Mouse (Mus musculus): Measurements from ENCODE around the gene Slc26a10.

Slc26a10 gene

GRCm38 (mm10) chr10:127147135-127147534, 33.3 kb downstream of the Slc26a10 start:
- no peaks in the 10 kb centered on the region for H3K36me3 ChIP-seq (ENCODE audit: insufficient read depth, low read length)
- TF ChIP-seq POU5F1 (IDR thresholded peaks at IDR 0.05; ENCODE audit: borderline replicate concordance, low read length) (no peak), NANOG (IDR thresholded peaks at IDR 0.05; ENCODE audit: borderline replicate concordance, low read length) (no peak), CTCF (conservative IDR thresholded peaks at IDR 0.05; ENCODE audit: low read length) (no peak)
- H3K27me3 ChIP-seq (ENCODE audit: insufficient read depth, low read length): no peaks in the 10 kb centered on the region
- H3K4me1 ChIP-seq (replicated peaks; ENCODE audit: low read depth, low read length): peaks cover 53% of the 10 kb centered on the region
- H3K4me3 ChIP-seq (replicated peaks; ENCODE audit: low read length): no peak overlapping the region
- peaks cover 10% of the 10 kb centered on the region for H3K9me3 ChIP-seq (ENCODE audit: low read length)

- Histone ChIP-seq H3K36me3 (ENCODE audit: insufficient read depth, low read length) (no peaks in the 10 kb centered on the region), H3K27me3 (ENCODE audit: insufficient read depth, low read length) (no peaks in the 10 kb centered on the region), H3K4me3 (replicated peaks; ENCODE audit: low read length) (no peak overlapping the region), H3K9me3 (ENCODE audit: low read length) (no peaks in the 10 kb centered on the region), H3K4me1 (replicated peaks; ENCODE audit: low read depth, low read length) (peaks cover 65% of the 10 kb centered on the region)
- TF ChIP-seq CTCF (conservative IDR thresholded peaks at IDR 0.05; ENCODE audit: low read length): no peak
- no peak for TF ChIP-seq NANOG (IDR thresholded peaks at IDR 0.05; ENCODE audit: borderline replicate concordance, low read length)
- TF ChIP-seq POU5F1 (IDR thresholded peaks at IDR 0.05; ENCODE audit: borderline replicate concordance, low read length): no peak
These were observed 35.1 kb downstream of the Slc26a10 start for GRCm38 (mm10) chr10:127145303-127145702.

- no peak overlapping the region for H3K4me3 ChIP-seq (replicated peaks; ENCODE audit: low read length)
- H3K36me3 ChIP-seq (ENCODE audit: insufficient read depth, low read length): no peaks in the 10 kb centered on the region
- peaks cover under 1% of the 10 kb centered on the region; the same call in 1 of the 2 replicates for H3K9me3 ChIP-seq (ENCODE audit: low read length)
- H3K4me1 ChIP-seq (replicated peaks; ENCODE audit: low read depth, low read length): peaks cover 65% of the 10 kb centered on the region
- TF ChIP-seq NANOG (IDR thresholded peaks at IDR 0.05; ENCODE audit: borderline replicate concordance, low read length) (no peak), CTCF (conservative IDR thresholded peaks at IDR 0.05; ENCODE audit: low read length) (no peak), POU5F1 (IDR thresholded peaks at IDR 0.05; ENCODE audit: borderline replicate concordance, low read length) (no peak)
- no peaks in the 10 kb centered on the region for H3K27me3 ChIP-seq (ENCODE audit: insufficient read depth, low read length)
These were observed 35.9 kb downstream of the Slc26a10 start for GRCm38 (mm10) chr10:127144536-127144935.

- Histone ChIP-seq H3K4me1 (replicated peaks; ENCODE audit: low read depth, low read length) (peaks cover 62% of the 10 kb centered on the region), H3K9me3 (ENCODE audit: low read length) (peaks cover 4% of the 10 kb centered on the region; the same call in 1 of the 2 replicates), H3K27me3 (ENCODE audit: insufficient read depth, low read length) (no peaks in the 10 kb centered on the region), H3K4me3 (replicated peaks; ENCODE audit: low read length) (0 out of 2 replicates have a peak overlapping the region, but pooled peaks have one; percentile 10), H3K36me3 (ENCODE audit: insufficient read depth, low read length) (no peaks in the 10 kb centered on the region)
- TF ChIP-seq CTCF (conservative IDR thresholded peaks at IDR 0.05; ENCODE audit: low read length) (no peak), NANOG (IDR thresholded peaks at IDR 0.05; ENCODE audit: borderline replicate concordance, low read length) (no peak), POU5F1 (IDR thresholded peaks at IDR 0.05; ENCODE audit: borderline replicate concordance, low read length) (no peak)
These were observed 37.2 kb downstream of the Slc26a10 start for GRCm38 (mm10) chr10:127143228-127143627.

- Histone ChIP-seq H3K4me3 (replicated peaks; ENCODE audit: low read length) (no peak overlapping the region), H3K36me3 (ENCODE audit: insufficient read depth, low read length) (no peaks in the 10 kb centered on the region), H3K9me3 (ENCODE audit: low read length) (peaks cover 4% of the 10 kb centered on the region; the same call in 1 of the 2 replicates), H3K4me1 (replicated peaks; ENCODE audit: low read depth, low read length) (peaks cover 58% of the 10 kb centered on the region), H3K27me3 (ENCODE audit: insufficient read depth, low read length) (no peaks in the 10 kb centered on the region)
- TF ChIP-seq CTCF (conservative IDR thresholded peaks at IDR 0.05; ENCODE audit: low read length) (no peak), POU5F1 (IDR thresholded peaks at IDR 0.05; ENCODE audit: borderline replicate concordance, low read length) (no peak), NANOG (IDR thresholded peaks at IDR 0.05; ENCODE audit: borderline replicate concordance, low read length) (no peak)
These were observed 38.9 kb downstream of the Slc26a10 start for GRCm38 (mm10) chr10:127141500-127141899.

GRCm38 (mm10) chr10:127140971-127141370, 39.5 kb downstream of the Slc26a10 start:
- TF ChIP-seq POU5F1 (IDR thresholded peaks at IDR 0.05; ENCODE audit: borderline replicate concordance, low read length) (no peak), CTCF (conservative IDR thresholded peaks at IDR 0.05; ENCODE audit: low read length) (no peak), NANOG (IDR thresholded peaks at IDR 0.05; ENCODE audit: borderline replicate concordance, low read length) (no peak)
- no peaks in the 10 kb centered on the region for H3K36me3 ChIP-seq (ENCODE audit: insufficient read depth, low read length)
- peaks cover 4% of the 10 kb centered on the region; the same call in 1 of the 2 replicates for H3K9me3 ChIP-seq (ENCODE audit: low read length)
- H3K27me3 ChIP-seq (ENCODE audit: insufficient read depth, low read length): no peaks in the 10 kb centered on the region
- no peak overlapping the region for H3K4me3 ChIP-seq (replicated peaks; ENCODE audit: low read length)
- H3K4me1 ChIP-seq (replicated peaks; ENCODE audit: low read depth, low read length): peaks cover 60% of the 10 kb centered on the region

- no peaks in the 10 kb centered on the region for H3K36me3 ChIP-seq (ENCODE audit: insufficient read depth, low read length)
- no peak overlapping the region for H3K4me3 ChIP-seq (replicated peaks; ENCODE audit: low read length)
- TF ChIP-seq NANOG (IDR thresholded peaks at IDR 0.05; ENCODE audit: borderline replicate concordance, low read length): no peak
- no peak for TF ChIP-seq CTCF (conservative IDR thresholded peaks at IDR 0.05; ENCODE audit: low read length)
- TF ChIP-seq POU5F1 (IDR thresholded peaks at IDR 0.05; ENCODE audit: borderline replicate concordance, low read length): no peak
- no peaks in the 10 kb centered on the region for H3K27me3 ChIP-seq (ENCODE audit: insufficient read depth, low read length)
- peaks cover 50% of the 10 kb centered on the region for H3K4me1 ChIP-seq (replicated peaks; ENCODE audit: low read depth, low read length)
- peaks cover 4% of the 10 kb centered on the region; the same call in 1 of the 2 replicates for H3K9me3 ChIP-seq (ENCODE audit: low read length)
These were observed 41.9 kb downstream of the Slc26a10 start for GRCm38 (mm10) chr10:127138328-127139141.

GRCm38 (mm10) chr10:127137896-127138295, 42.5 kb downstream of the Slc26a10 start:
- peaks cover 4% of the 10 kb centered on the region; the same call in 1 of the 2 replicates for H3K9me3 ChIP-seq (ENCODE audit: low read length)
- H3K4me3 ChIP-seq (replicated peaks; ENCODE audit: low read length): no peak overlapping the region
- no peaks in the 10 kb centered on the region for H3K36me3 ChIP-seq (ENCODE audit: insufficient read depth, low read length)
- peaks cover 48% of the 10 kb centered on the region for H3K4me1 ChIP-seq (replicated peaks; ENCODE audit: low read depth, low read length)
- H3K27me3 ChIP-seq (ENCODE audit: insufficient read depth, low read length): no peaks in the 10 kb centered on the region
- TF ChIP-seq NANOG (IDR thresholded peaks at IDR 0.05; ENCODE audit: borderline replicate concordance, low read length) (no peak), CTCF (conservative IDR thresholded peaks at IDR 0.05; ENCODE audit: low read length) (no peak), POU5F1 (IDR thresholded peaks at IDR 0.05; ENCODE audit: borderline replicate concordance, low read length) (no peak)
